Mouse (Mus musculus) layer of hippocampus, postnatal 25 days (tissue): ENCODE measurements around the gene Cd2ap. TPM values are rescaled to one million over a fixed set of nuclear protein-coding genes. Genes with fewer than 3 reads are reported as not detected.
"Not testable (repeated sequence)": the region's sequence is repeated elsewhere in the genome, so short reads cannot be mapped to it uniquely, and the experiment has no call there.

ENCODE experiments used
- DNase-seq, 2 experiments: peaks; one replicate each; pipeline ENCODE4 v3.0.0; 2022; ENCODE audit warnings: mixed read lengths in 2 of 2, low spot score in 1 of 2; ENCODE audit errors: extremely low spot score in 1 of 2
- total RNA-seq, 2 experiments: library from RNA; stranded (reverse); gene quantifications; 2 replicates each; pipeline ENCODE4 v1.2.3; 2021

Cd2ap gene
- 10 to 100 TPM; 16.0 to 23.0 TPM for total RNA-seq

- DNase-seq = peak; percentile 96 to 98
Observed at GRCm38 (mm10) chr17:42876001-42876903, at the start of gene Cd2ap. Cd2ap (minus strand) TSS chr17:42876665.

GRCm38 (mm10) chr17:42924731-42925130 is 48.3 kb upstream of the Cd2ap start:
- DNase-seq = no peak

- no peak for DNase-seq
Observed at GRCm38 (mm10) chr17:42918810-42919209, 42.3 kb upstream of the Cd2ap start.

GRCm38 (mm10) chr17:42914726-42915125 is 38.3 kb upstream of the Cd2ap start:
- DNase-seq = no peak

- DNase-seq = no peak
Observed at GRCm38 (mm10) chr17:42912193-42912592, 35.7 kb upstream of the Cd2ap start.

GRCm38 (mm10) chr17:42910476-42910875 is 34.0 kb upstream of the Cd2ap start:
- DNase-seq = no peak

GRCm38 (mm10) chr17:42909376-42909775 is 32.9 kb upstream of the Cd2ap start:
- no peak for DNase-seq

GRCm38 (mm10) chr17:42908744-42909370 is 32.4 kb upstream of the Cd2ap start:
- DNase-seq = no peak

- no peak for DNase-seq
Observed at GRCm38 (mm10) chr17:42908136-42908535, 31.7 kb upstream of the Cd2ap start.

GRCm38 (mm10) chr17:42906456-42906855 is 30.0 kb upstream of the Cd2ap start:
- not testable (repeated sequence) for DNase-seq

- DNase-seq = no peak
Observed at GRCm38 (mm10) chr17:42905919-42906318, 29.5 kb upstream of the Cd2ap start.

- no peak for DNase-seq
Observed at GRCm38 (mm10) chr17:42900795-42901194, 24.3 kb upstream of the Cd2ap start.

GRCm38 (mm10) chr17:42887282-42887707 is 10.8 kb upstream of the Cd2ap start:
- DNase-seq = no peak

- DNase-seq = no peak
Observed at GRCm38 (mm10) chr17:42885091-42885501, 8.6 kb upstream of the Cd2ap start.

- DNase-seq = no peak
Observed at GRCm38 (mm10) chr17:42884382-42884781, 7.9 kb upstream of the Cd2ap start.

- no peak for DNase-seq
Observed at GRCm38 (mm10) chr17:42883769-42884168, 7.3 kb upstream of the Cd2ap start.

GRCm38 (mm10) chr17:42883315-42883714 is 6.8 kb upstream of the Cd2ap start:
- DNase-seq = no peak

GRCm38 (mm10) chr17:42882873-42883272 is 6.4 kb upstream of the Cd2ap start:
- no peak for DNase-seq

- DNase-seq = no peak
Observed at GRCm38 (mm10) chr17:42876904-42877425, 500 bp upstream of the Cd2ap start.

GRCm38 (mm10) chr17:42875571-42876000 is 879 bp downstream of the Cd2ap start:
- peak in 1 of 2 experiments; percentile 33 for DNase-seq

GRCm38 (mm10) chr17:42875015-42875414 is 1.4 kb downstream of the Cd2ap start:
- DNase-seq = no peak
